Mouse (Mus musculus) embryonic facial prominence, embryonic 12.5 days (tissue): ENCODE data around the gene Gm49380. TPM values are rescaled to one million over a fixed set of nuclear protein-coding genes. Genes with fewer than 3 reads are reported as not detected.

Experiments used
- ATAC-seq: fragments of 200-750 bp; cut with Nextera tagmentation; 2 replicates; pipeline ENCODE4 v1.8.0; 2017; ENCODE audit not compliant: insufficient number of reproducible peaks, insufficient read depth, low FRiP score, low TSS enrichment
- H3K27ac ChIP-seq: fragments of 300-500 bp; sonication (generic); 2 replicates; pipeline ENCODE4 v1.5.1; 2016; ENCODE audit warnings: mild to moderate bottlenecking
- H3K27me3 ChIP-seq: fragments of 300-500 bp; sonication (generic); 2 replicates; pipeline ENCODE4 v1.6.1; 2016; ENCODE audit warnings: mild to moderate bottlenecking, moderate library complexity
- H3K36me3 ChIP-seq: fragments of 300-500 bp; sonication (generic); 2 replicates; pipeline ENCODE4 v1.6.1; 2016; ENCODE audit warnings: mild to moderate bottlenecking
- H3K4me1 ChIP-seq: fragments of 300-500 bp; sonication (generic); 2 replicates; pipeline ENCODE4 v1.6.1; 2016
- H3K4me2 ChIP-seq: fragments of 300-500 bp; sonication (generic); replicated peaks from 2 replicates; pipeline ENCODE4 v1.6.1; 2016; ENCODE audit warnings: mild to moderate bottlenecking, moderate library complexity
- H3K4me3 ChIP-seq: fragments of 300-500 bp; sonication (generic); 2 replicates; pipeline ENCODE4 v1.5.1; 2016; ENCODE audit warnings: mild to moderate bottlenecking
- H3K9ac ChIP-seq: fragments of 300-500 bp; sonication (generic); 2 replicates; pipeline ENCODE4 v1.6.1; 2016; ENCODE audit warnings: mild to moderate bottlenecking, moderate library complexity
- H3K9me3 ChIP-seq: fragments of 300-500 bp; sonication (generic); 2 replicates; pipeline ENCODE4 v1.6.1; 2016; ENCODE audit warnings: mild to moderate bottlenecking, moderate library complexity
- WGBS: fragments of 180-500 bp; shearing (Covaris S2); methylation state at CpG from one replicate; pipeline ENCODE4 v1.1.7; 2016; 5-methylcytosine and 5-hydroxymethylcytosine counted together
- polyA plus RNA-seq: library from polyadenylated mRNA; unstranded; fragments of >200 nt; fragmentation: Nextera tagmentation; extraction: Ambion mirVana; gene quantifications from 2 replicates; pipeline ENCODE4 v1.2.1, GENCODE M21; 2016

The Gm49380 gene
- polyA plus RNA-seq, 1 experiment from 2014 or later = 0.19 TPM

- H3K4me1 ChIP-seq = peaks cover 27% of the 10 kb centered on the region
- H3K4me2 ChIP-seq = no peak overlapping the region; the same call in 1 of the 2 replicates
- no peak for ATAC-seq
- no peak overlapping the region for H3K4me3 ChIP-seq
- no peak overlapping the region for H3K9ac ChIP-seq
- H3K9me3 ChIP-seq = no peaks in the 10 kb centered on the region
- H3K36me3 ChIP-seq = no peaks in the 10 kb centered on the region
- WGBS = 61% methylated on average over 14 of the region's 14 CpGs
- H3K27me3 ChIP-seq = no peaks in the 10 kb centered on the region
- no peak overlapping the region for H3K27ac ChIP-seq
Measured at GRCm38 (mm10) chr9:44070113-44070843, 43.0 kb downstream of the Gm49380 start.

- no peaks in the 10 kb centered on the region for H3K27me3 ChIP-seq
- H3K9ac ChIP-seq = no peak overlapping the region
- no peak for ATAC-seq
- 12% methylated on average over 7 of the region's 7 CpGs for WGBS
- H3K4me2 ChIP-seq = no peak overlapping the region
- peaks cover 27% of the 10 kb centered on the region for H3K4me1 ChIP-seq
- no peak overlapping the region for H3K4me3 ChIP-seq
- H3K9me3 ChIP-seq = no peaks in the 10 kb centered on the region
- H3K27ac ChIP-seq = no peak overlapping the region
- no peaks in the 10 kb centered on the region for H3K36me3 ChIP-seq
Measured at GRCm38 (mm10) chr9:44069252-44069651, 44.0 kb downstream of the Gm49380 start.

GRCm38 (mm10) chr9:44067960-44068330 lies 45.4 kb downstream of the Gm49380 start:
- no peaks in the 10 kb centered on the region for H3K36me3 ChIP-seq
- no peaks in the 10 kb centered on the region for H3K27me3 ChIP-seq
- 83% methylated on average over 6 of the region's 6 CpGs for WGBS
- no peak for ATAC-seq
- H3K4me3 ChIP-seq = no peak overlapping the region
- H3K9me3 ChIP-seq = no peaks in the 10 kb centered on the region
- H3K9ac ChIP-seq = no peak overlapping the region
- peak overlapping the region; percentile 87 for H3K4me2 ChIP-seq
- H3K4me1 ChIP-seq = peaks cover 27% of the 10 kb centered on the region
- H3K27ac ChIP-seq = no peak overlapping the region

GRCm38 (mm10) chr9:44067241-44067959 lies 45.9 kb downstream of the Gm49380 start:
- ATAC-seq = peak; percentile 45; the same call in 1 of the 2 replicates
- Histone ChIP-seq H3K27me3 (no peaks in the 10 kb centered on the region), H3K4me2 (peak overlapping the region; percentile 87), H3K9ac (peak overlapping the region; percentile 52), H3K4me1 (peaks cover 26% of the 10 kb centered on the region), H3K36me3 (no peaks in the 10 kb centered on the region), H3K27ac (no peak overlapping the region), H3K4me3 (peak overlapping the region; percentile 49), H3K9me3 (no peaks in the 10 kb centered on the region)
- 4% methylated on average over 15 of the region's 15 CpGs for WGBS

- H3K36me3 ChIP-seq = no peaks in the 10 kb centered on the region
- H3K4me3 ChIP-seq = peak within 1 kb of the TSS; percentile 49
- peak within 1 kb of the TSS; percentile 52 for H3K9ac ChIP-seq
- H3K27me3 ChIP-seq = no peaks in the 10 kb centered on the region
- H3K4me2 ChIP-seq = peak within 1 kb of the TSS; percentile 87
- peaks cover 20% of the 10 kb centered on the region for H3K4me1 ChIP-seq
- H3K9me3 ChIP-seq = no peaks in the 10 kb centered on the region
- no peak within 1 kb of the TSS for H3K27ac ChIP-seq
- WGBS = under 1% methylated on average over 38 of the region's 38 CpGs
- ATAC-seq = peak; percentile 91
Measured at GRCm38 (mm10) chr9:44066785-44067225, 46.5 kb downstream of the Gm49380 start, which contains the start of gene Usp2. Gene Usp2, plus strand, starts transcription at chr9:44067021.

- H3K36me3 ChIP-seq = no peaks in the 10 kb centered on the region
- no peak for ATAC-seq
Measured at GRCm38 (mm10) chr9:44065177-44065576, 48.1 kb downstream of the Gm49380 start.

GRCm38 (mm10) chr9:44058606-44059005 lies 54.7 kb downstream of the Gm49380 start:
- Histone ChIP-seq H3K4me3 (no peak overlapping the region), H3K4me1 (no peaks in the 10 kb centered on the region), H3K36me3 (no peaks in the 10 kb centered on the region), H3K9me3 (no peaks in the 10 kb centered on the region), H3K4me2 (no peak overlapping the region), H3K27ac (no peak overlapping the region), H3K9ac (no peak overlapping the region), H3K27me3 (no peaks in the 10 kb centered on the region)
- ATAC-seq = no peak
- WGBS = 87% methylated on average over 6 of the region's 6 CpGs

More at GRCm38 (mm10) chr9:44065177-44065576, 48.1 kb downstream of the Gm49380 start:
- no peak overlapping the region for H3K27ac ChIP-seq
- no peaks in the 10 kb centered on the region for H3K27me3 ChIP-seq
- no peak overlapping the region for H3K4me3 ChIP-seq
- WGBS = 40% methylated on average over 1 of the region's 1 CpGs
- H3K4me1 ChIP-seq = peaks cover 7% of the 10 kb centered on the region; the same call in 1 of the 2 replicates
- no peaks in the 10 kb centered on the region for H3K9me3 ChIP-seq
- no peak overlapping the region for H3K4me2 ChIP-seq
- no peak overlapping the region for H3K9ac ChIP-seq

GRCm38 (mm10) chr9:44053936-44054335 lies 59.4 kb downstream of the Gm49380 start:
- no peak for ATAC-seq
- Histone ChIP-seq H3K4me1 (no peaks in the 10 kb centered on the region), H3K36me3 (no peaks in the 10 kb centered on the region), H3K9ac (no peak overlapping the region), H3K9me3 (no peaks in the 10 kb centered on the region), H3K27ac (no peak overlapping the region), H3K4me2 (no peak overlapping the region), H3K27me3 (no peaks in the 10 kb centered on the region), H3K4me3 (no peak overlapping the region)
- whole genome bisulfite sequencing = 75% methylated on average over 1 of the region's 1 CpGs

GRCm38 (mm10) chr9:44052855-44053254 lies 60.4 kb downstream of the Gm49380 start:
- H3K9me3 ChIP-seq = no peaks in the 10 kb centered on the region
- H3K27ac ChIP-seq = no peak overlapping the region
- ATAC-seq = no peak
- H3K9ac ChIP-seq = no peak overlapping the region
- H3K36me3 ChIP-seq = no peaks in the 10 kb centered on the region
- H3K4me2 ChIP-seq = no peak overlapping the region
- no peak overlapping the region for H3K4me3 ChIP-seq
- WGBS = 57% methylated on average over 3 of the region's 3 CpGs
- no peaks in the 10 kb centered on the region for H3K27me3 ChIP-seq
- 0 out of 2 replicates have a peak, but pooled peaks cover 5% of the 10 kb centered on the region for H3K4me1 ChIP-seq

- no peaks in the 10 kb centered on the region for H3K36me3 ChIP-seq
- H3K4me3 ChIP-seq = no peak overlapping the region
- no peak overlapping the region for H3K4me2 ChIP-seq
- peaks cover 14% of the 10 kb centered on the region for H3K27me3 ChIP-seq
- peaks cover 14% of the 10 kb centered on the region for H3K4me1 ChIP-seq
- no peak for ATAC-seq
- no peaks in the 10 kb centered on the region for H3K9me3 ChIP-seq
- H3K9ac ChIP-seq = no peak overlapping the region
- 84% methylated on average over 8 of the region's 8 CpGs for WGBS
- H3K27ac ChIP-seq = no peak overlapping the region
Measured at GRCm38 (mm10) chr9:44049381-44050165, 63.7 kb downstream of the Gm49380 start.

GRCm38 (mm10) chr9:44048541-44049380 lies 64.5 kb downstream of the Gm49380 start:
- Histone ChIP-seq H3K4me1 (peaks cover 18% of the 10 kb centered on the region), H3K27me3 (peaks cover 22% of the 10 kb centered on the region), H3K9ac (no peak overlapping the region), H3K4me3 (no peak overlapping the region), H3K36me3 (no peaks in the 10 kb centered on the region), H3K4me2 (no peak overlapping the region), H3K9me3 (no peaks in the 10 kb centered on the region), H3K27ac (no peak overlapping the region)
- 64% methylated on average over 15 of the region's 15 CpGs for WGBS
- ATAC-seq = no peak
